Mouse (Mus musculus): ENCODE data around the gene Tnc. TPM values are rescaled to one million over a fixed set of nuclear protein-coding genes. Genes with fewer than 3 reads are reported as not detected.

The Tnc gene
- polyA plus RNA-seq, 1 experiment from 2014 or later = 3.2 TPM

GRCm38 (mm10) chr4:64058048-64058855, 11.4 kb upstream of the Tnc start:
- 52% methylated on average over 12 of the region's 12 CpGs for WGBS

GRCm38 (mm10) chr4:64048177-64048576, 1.4 kb upstream of the Tnc start:
- no peak for DNase-seq (ENCODE audit: low spot score)
- WGBS = 89% methylated on average over 7 of the region's 7 CpGs
- Histone ChIP-seq H3K4me1 (peaks cover 11% of the 10 kb centered on the region), H3K27me3 (ENCODE audit: low read depth, poor library complexity, severe bottlenecking) (peaks cover 42% of the 10 kb centered on the region), H3K36me3 (no peaks in the 10 kb centered on the region), H3K4me3 (no peak overlapping the region), H3K9me3 (replicated peaks) (no peaks in the 10 kb centered on the region), H3K27ac (replicated peaks) (no peak overlapping the region)

More at GRCm38 (mm10) chr4:64058048-64058855, 11.4 kb upstream of the Tnc start:
- Histone ChIP-seq H3K36me3 (no peaks in the 10 kb centered on the region), H3K27ac (replicated peaks) (no peak overlapping the region), H3K9me3 (replicated peaks) (no peaks in the 10 kb centered on the region), H3K4me3 (no peak overlapping the region), H3K4me1 (peaks cover 12% of the 10 kb centered on the region), H3K27me3 (ENCODE audit: low read depth, poor library complexity, severe bottlenecking) (no peaks in the 10 kb centered on the region)
- DNase-seq (ENCODE audit: low spot score) = no peak

GRCm38 (mm10) chr4:64043893-64044292, 2.9 kb downstream of the Tnc start:
- H3K9me3 ChIP-seq (replicated peaks) = no peaks in the 10 kb centered on the region
- DNase-seq (ENCODE audit: low spot score) = no peak
- H3K4me1 ChIP-seq = peaks cover 11% of the 10 kb centered on the region
- no peak overlapping the region for H3K27ac ChIP-seq (replicated peaks)
- H3K4me3 ChIP-seq = no peak overlapping the region
- peaks cover 38% of the 10 kb centered on the region for H3K27me3 ChIP-seq (ENCODE audit: low read depth, poor library complexity, severe bottlenecking)
- whole genome bisulfite sequencing = 88% methylated on average over 4 of the region's 4 CpGs
- no peaks in the 10 kb centered on the region for H3K36me3 ChIP-seq

GRCm38 (mm10) chr4:64043371-64043770, 3.4 kb downstream of the Tnc start:
- WGBS = 86% methylated on average over 6 of the region's 6 CpGs

GRCm38 (mm10) chr4:64039091-64039490, 7.7 kb downstream of the Tnc start:
- DNase-seq (ENCODE audit: low spot score) = no peak
- no peaks in the 10 kb centered on the region for H3K4me1 ChIP-seq
- 92% methylated on average over 2 of the region's 2 CpGs for WGBS
- H3K27ac ChIP-seq (replicated peaks) = no peak overlapping the region
- no peaks in the 10 kb centered on the region for H3K36me3 ChIP-seq
- H3K9me3 ChIP-seq (replicated peaks) = no peaks in the 10 kb centered on the region
- no peak overlapping the region for H3K4me3 ChIP-seq
- no peaks in the 10 kb centered on the region for H3K27me3 ChIP-seq (ENCODE audit: low read depth, poor library complexity, severe bottlenecking)

More at GRCm38 (mm10) chr4:64043371-64043770, 3.4 kb downstream of the Tnc start:
- Histone ChIP-seq H3K27ac (replicated peaks) (no peak overlapping the region), H3K36me3 (no peaks in the 10 kb centered on the region), H3K27me3 (ENCODE audit: low read depth, poor library complexity, severe bottlenecking) (peaks cover 33% of the 10 kb centered on the region), H3K4me3 (no peak overlapping the region), H3K9me3 (replicated peaks) (no peaks in the 10 kb centered on the region), H3K4me1 (peaks cover 11% of the 10 kb centered on the region)
- DNase-seq (ENCODE audit: low spot score) = no peak

GRCm38 (mm10) chr4:64037513-64037912, 9.3 kb downstream of the Tnc start:
- H3K27ac ChIP-seq (replicated peaks) = no peak overlapping the region
- WGBS = 88% methylated on average over 2 of the region's 2 CpGs

GRCm38 (mm10) chr4:64034724-64035123, 12.1 kb downstream of the Tnc start:
- no peaks in the 10 kb centered on the region for H3K36me3 ChIP-seq
- WGBS = 89% methylated on average over 1 of the region's 1 CpGs
- H3K4me1 ChIP-seq = no peaks in the 10 kb centered on the region
- H3K9me3 ChIP-seq (replicated peaks) = no peaks in the 10 kb centered on the region
- DNase-seq (ENCODE audit: low spot score) = no peak
- no peak overlapping the region for H3K4me3 ChIP-seq
- H3K27me3 ChIP-seq (ENCODE audit: low read depth, poor library complexity, severe bottlenecking) = no peaks in the 10 kb centered on the region
- H3K27ac ChIP-seq (replicated peaks) = no peak overlapping the region

More at GRCm38 (mm10) chr4:64037513-64037912, 9.3 kb downstream of the Tnc start:
- Histone ChIP-seq H3K4me3 (no peak overlapping the region), H3K9me3 (replicated peaks) (no peaks in the 10 kb centered on the region), H3K36me3 (no peaks in the 10 kb centered on the region), H3K4me1 (no peaks in the 10 kb centered on the region), H3K27me3 (ENCODE audit: low read depth, poor library complexity, severe bottlenecking) (no peaks in the 10 kb centered on the region)
- DNase-seq (ENCODE audit: low spot score) = no peak

GRCm38 (mm10) chr4:64033191-64033590, 13.6 kb downstream of the Tnc start:
- Histone ChIP-seq H3K4me1 (no peaks in the 10 kb centered on the region), H3K9me3 (replicated peaks) (no peaks in the 10 kb centered on the region), H3K36me3 (no peaks in the 10 kb centered on the region), H3K27ac (replicated peaks) (no peak overlapping the region), H3K4me3 (no peak overlapping the region), H3K27me3 (ENCODE audit: low read depth, poor library complexity, severe bottlenecking) (no peaks in the 10 kb centered on the region)
- 66% methylated on average over 2 of the region's 2 CpGs for WGBS
- no peak for DNase-seq (ENCODE audit: low spot score)

GRCm38 (mm10) chr4:64029486-64029885, 17.3 kb downstream of the Tnc start:
- Histone ChIP-seq H3K27me3 (ENCODE audit: low read depth, poor library complexity, severe bottlenecking) (no peaks in the 10 kb centered on the region), H3K4me1 (no peaks in the 10 kb centered on the region), H3K27ac (replicated peaks) (no peak overlapping the region), H3K36me3 (no peaks in the 10 kb centered on the region), H3K4me3 (no peak overlapping the region), H3K9me3 (replicated peaks) (no peaks in the 10 kb centered on the region)
- no peak for DNase-seq (ENCODE audit: low spot score)
- 73% methylated on average over 1 of the region's 1 CpGs for WGBS

- DNase-seq (ENCODE audit: low spot score) = no peak
- no peak overlapping the region for H3K4me3 ChIP-seq
- WGBS = 89% methylated on average over 6 of the region's 6 CpGs
- H3K36me3 ChIP-seq = no peaks in the 10 kb centered on the region
- H3K27me3 ChIP-seq (ENCODE audit: low read depth, poor library complexity, severe bottlenecking) = no peaks in the 10 kb centered on the region
- H3K4me1 ChIP-seq = no peaks in the 10 kb centered on the region
- H3K27ac ChIP-seq (replicated peaks) = no peak overlapping the region
- no peaks in the 10 kb centered on the region for H3K9me3 ChIP-seq (replicated peaks)
Measured at GRCm38 (mm10) chr4:64025591-64025990, 21.2 kb downstream of the Tnc start.

- DNase-seq (ENCODE audit: low spot score) = no peak
- H3K36me3 ChIP-seq = no peaks in the 10 kb centered on the region
- 70% methylated on average over 4 of the region's 4 CpGs for WGBS
- H3K4me3 ChIP-seq = no peak overlapping the region
- no peaks in the 10 kb centered on the region for H3K27me3 ChIP-seq (ENCODE audit: low read depth, poor library complexity, severe bottlenecking)
- H3K4me1 ChIP-seq = no peaks in the 10 kb centered on the region
- H3K27ac ChIP-seq (replicated peaks) = no peak overlapping the region
- H3K9me3 ChIP-seq (replicated peaks) = no peaks in the 10 kb centered on the region
Measured at GRCm38 (mm10) chr4:64024041-64024779, 22.6 kb downstream of the Tnc start.

- no peaks in the 10 kb centered on the region for H3K4me1 ChIP-seq
- DNase-seq (ENCODE audit: low spot score) = no peak
- H3K27me3 ChIP-seq (ENCODE audit: low read depth, poor library complexity, severe bottlenecking) = no peaks in the 10 kb centered on the region
- 93% methylated on average over 10 of the region's 10 CpGs for WGBS
- H3K27ac ChIP-seq (replicated peaks) = no peak overlapping the region
- H3K9me3 ChIP-seq (replicated peaks) = no peaks in the 10 kb centered on the region
- no peaks in the 10 kb centered on the region for H3K36me3 ChIP-seq
- no peak overlapping the region for H3K4me3 ChIP-seq
Measured at GRCm38 (mm10) chr4:64020930-64021589, 25.8 kb downstream of the Tnc start.
